Mouse (Mus musculus): Measurements from ENCODE around the gene 3110009E18Rik. TPM values are rescaled to one million over a fixed set of nuclear protein-coding genes. Genes with fewer than 3 reads are reported as not detected.

The 3110009E18Rik gene
- total RNA-seq (2021), result 10 to 100 TPM; 10.6 to 12.1 TPM
- long read RNA-seq, experiment 1, partial matches to known transcripts, result 1 of 6 reads
- long read RNA-seq, experiment 1, other reads (novel, unspliced or antisense), result 1 of 6 reads
- long read RNA-seq, experiment 2, partial matches to known transcripts, result 0 of 2 reads
- long read RNA-seq, experiment 2, other reads (novel, unspliced or antisense), result 0 of 2 reads

- peak; percentile 99 for DNase-seq
Observed at GRCm38 (mm10) chr1:120120969-120121811, at the start of gene 3110009E18Rik, which contains the start of gene Dbi. 3110009E18Rik (plus strand) TSS chr1:120121187. Dbi (minus strand) TSS chr1:120121078.

GRCm38 (mm10) chr1:120072900-120073299, 48.1 kb upstream of the 3110009E18Rik start:
- DNase-seq, result peak; percentile 69 to 83

- peak; percentile 90 to 94 for DNase-seq
Observed at GRCm38 (mm10) chr1:120073519-120074306, 47.3 kb upstream of the 3110009E18Rik start, which contains the start of gene Tmem37. Tmem37 (minus strand) TSS chr1:120074074.

- DNase-seq, result no peak
Observed at GRCm38 (mm10) chr1:120074307-120074702, 46.7 kb upstream of the 3110009E18Rik start.

GRCm38 (mm10) chr1:120074931-120075330, 46.1 kb upstream of the 3110009E18Rik start:
- DNase-seq, result peak in 1 of 2 experiments; percentile 12

GRCm38 (mm10) chr1:120075507-120075906, 45.5 kb upstream of the 3110009E18Rik start:
- no peak for DNase-seq

- DNase-seq, result no peak
Observed at GRCm38 (mm10) chr1:120077746-120078410, 43.1 kb upstream of the 3110009E18Rik start.

- DNase-seq, result peak; percentile 25 to 31
Observed at GRCm38 (mm10) chr1:120080632-120081031, 40.4 kb upstream of the 3110009E18Rik start.

- peak in 1 of 2 experiments; percentile 27 for DNase-seq
Observed at GRCm38 (mm10) chr1:120082957-120083585, 37.9 kb upstream of the 3110009E18Rik start.

GRCm38 (mm10) chr1:120083921-120084517, 37.0 kb upstream of the 3110009E18Rik start:
- no peak for DNase-seq

GRCm38 (mm10) chr1:120085696-120086095, 35.3 kb upstream of the 3110009E18Rik start:
- DNase-seq, result no peak

- no peak for DNase-seq
Observed at GRCm38 (mm10) chr1:120086644-120087043, 34.3 kb upstream of the 3110009E18Rik start.

- DNase-seq, result no peak
Observed at GRCm38 (mm10) chr1:120089180-120089579, 31.8 kb upstream of the 3110009E18Rik start.

GRCm38 (mm10) chr1:120090880-120091570, 30.0 kb upstream of the 3110009E18Rik start:
- no peak for DNase-seq

- DNase-seq, result peak; percentile 91 to 92
Observed at GRCm38 (mm10) chr1:120093482-120094134, 27.4 kb upstream of the 3110009E18Rik start.

- no peak for DNase-seq
Observed at GRCm38 (mm10) chr1:120094920-120095319, 26.1 kb upstream of the 3110009E18Rik start.

- peak; percentile 75 for DNase-seq
Observed at GRCm38 (mm10) chr1:120098327-120098726, 22.7 kb upstream of the 3110009E18Rik start.

GRCm38 (mm10) chr1:120099483-120099882, 21.5 kb upstream of the 3110009E18Rik start:
- peak in 1 of 2 experiments; percentile 27 for DNase-seq

- peak in 1 of 2 experiments; percentile 37 for DNase-seq
Observed at GRCm38 (mm10) chr1:120100456-120101226, 20.3 kb upstream of the 3110009E18Rik start.

Data from adrenal gland, postnatal 36 days (tissue).